Mouse (Mus musculus) embryonic fibroblast, embryonic 13.5 days (primary cell): Measurements from ENCODE around the gene Xntrpc.

Experiments
- CTCF ChIP-seq: IDR thresholded peaks from 2 replicates; pipeline ENCODE4 v1.5.1; 2011; ENCODE audit warnings: mild to moderate bottlenecking, control low read depth, low read length, moderate library complexity, borderline replicate concordance; ENCODE audit not compliant: insufficient read depth
- POLR2A ChIP-seq: IDR thresholded peaks from 2 replicates; pipeline ENCODE4 v1.6.1; 2011; ENCODE audit warnings: low read depth, mild to moderate bottlenecking, control low read depth, low read length, moderate library complexity

GRCm38 (mm10) chr7:102106700-102107141 is 41.2 kb downstream of the Xntrpc start:
- TF ChIP-seq CTCF, result no peak
- no peak for TF ChIP-seq POLR2A
